Mouse (Mus musculus) midbrain, embryonic 15.5 days (tissue): ENCODE results near the gene Parp8. TPM values are rescaled to one million over a fixed set of nuclear protein-coding genes. Genes with fewer than 3 reads are reported as not detected.

Experiments
- ATAC-seq: fragments of 200-750 bp; cut with Nextera tagmentation; replicated peaks from 2 replicates; pipeline ENCODE4 v1.8.0; 2017; ENCODE audit warnings: moderate TSS enrichment
- H3K27ac ChIP-seq: fragments of 300-500 bp; sonication (generic); 2 replicates; pipeline ENCODE4 v1.5.1; 2015; ENCODE audit warnings: mild to moderate bottlenecking, inconsistent platforms
- H3K27me3 ChIP-seq: fragments of 300-500 bp; sonication (generic); replicated peaks from 2 replicates; pipeline ENCODE4 v1.6.1; 2015; ENCODE audit warnings: inconsistent platforms
- H3K36me3 ChIP-seq: fragments of 300-500 bp; sonication (generic); replicated peaks from 2 replicates; pipeline ENCODE4 v1.6.1; 2015; ENCODE audit warnings: inconsistent platforms
- H3K4me1 ChIP-seq: fragments of 300-500 bp; sonication (generic); 2 replicates; pipeline ENCODE4 v1.6.1; 2015; ENCODE audit warnings: inconsistent platforms
- H3K4me2 ChIP-seq: fragments of 300-500 bp; sonication (generic); 2 replicates; pipeline ENCODE4 v1.6.1; 2015; ENCODE audit warnings: inconsistent platforms, mild to moderate bottlenecking, moderate library complexity
- H3K4me3 ChIP-seq: fragments of 300-500 bp; sonication (generic); 2 replicates; pipeline ENCODE4 v1.5.1; 2015; ENCODE audit warnings: mild to moderate bottlenecking, inconsistent platforms
- H3K9ac ChIP-seq: fragments of 300-500 bp; sonication (generic); 2 replicates; pipeline ENCODE4 v1.6.1; 2015; ENCODE audit warnings: mild to moderate bottlenecking, inconsistent platforms
- H3K9me3 ChIP-seq: fragments of 300-500 bp; sonication (generic); 2 replicates; pipeline ENCODE4 v1.6.1; 2016; ENCODE audit warnings: inconsistent platforms
- WGBS: fragments of 180-500 bp; shearing (Covaris S2); methylation state at CpG from one replicate; pipeline ENCODE4 v1.1.7; 2015; ENCODE audit warnings: mixed read lengths; 5-methylcytosine and 5-hydroxymethylcytosine counted together
- polyA plus RNA-seq: library from polyadenylated mRNA; unstranded; fragments of >200 nt; fragmentation: Nextera tagmentation; extraction: Ambion mirVana; gene quantifications from 2 replicates; pipeline ENCODE4 v1.2.1, GENCODE M21; 2015

Gene Parp8
- polyA plus RNA-seq, 1 experiment from 2014 or later, result 32.2 TPM

GRCm38 (mm10) chr13:116972036-116972611 lies 53.2 kb downstream of the Parp8 start:
- no peaks in the 10 kb centered on the region for H3K36me3 ChIP-seq
- no peaks in the 10 kb centered on the region for H3K27me3 ChIP-seq
- no peaks in the 10 kb centered on the region for H3K4me1 ChIP-seq
- H3K4me3 ChIP-seq, result no peak overlapping the region
- no peak for ATAC-seq
- no peak overlapping the region for H3K27ac ChIP-seq
- 89% methylated on average over 7 of the region's 7 CpGs for WGBS
- H3K4me2 ChIP-seq, result no peak overlapping the region
- H3K9ac ChIP-seq, result no peak overlapping the region
- no peaks in the 10 kb centered on the region for H3K9me3 ChIP-seq

GRCm38 (mm10) chr13:116970706-116971428 lies 54.5 kb downstream of the Parp8 start:
- WGBS, result 69% methylated on average over 11 of the region's 11 CpGs
- no peaks in the 10 kb centered on the region for H3K9me3 ChIP-seq
- H3K9ac ChIP-seq, result no peak overlapping the region
- H3K4me2 ChIP-seq, result no peak overlapping the region
- no peaks in the 10 kb centered on the region for H3K27me3 ChIP-seq
- H3K27ac ChIP-seq, result no peak overlapping the region
- no peaks in the 10 kb centered on the region for H3K4me1 ChIP-seq
- no peak overlapping the region for H3K4me3 ChIP-seq
- H3K36me3 ChIP-seq, result no peaks in the 10 kb centered on the region
- no peak for ATAC-seq

DNA sequence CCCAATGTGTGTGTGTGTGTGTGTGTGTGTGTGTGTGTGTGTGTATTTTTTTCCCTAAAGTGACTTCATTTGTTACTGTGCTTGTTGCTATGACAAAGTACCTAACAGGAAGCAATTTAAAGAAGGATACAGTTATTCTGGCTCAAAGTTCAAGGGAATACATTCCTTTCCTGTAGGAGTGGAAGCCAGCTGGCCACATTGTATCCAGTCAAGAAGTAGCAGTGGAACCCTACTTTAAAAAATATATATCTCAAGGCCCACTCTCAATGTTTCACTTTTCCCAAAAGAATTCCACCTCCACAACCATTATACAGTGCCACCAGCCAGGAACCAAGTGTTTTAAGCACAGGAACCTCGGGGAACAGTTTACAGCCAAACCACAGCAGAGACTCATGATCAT lies 55.7 kb downstream of the Parp8 start:
- no peaks in the 10 kb centered on the region for H3K4me1 ChIP-seq
- 91% methylated on average over 1 of the region's 1 CpGs for WGBS
- no peaks in the 10 kb centered on the region for H3K36me3 ChIP-seq
- no peak overlapping the region for H3K27ac ChIP-seq
- no peak for ATAC-seq
- H3K4me3 ChIP-seq, result no peak overlapping the region
- H3K4me2 ChIP-seq, result no peak overlapping the region
- H3K9ac ChIP-seq, result no peak overlapping the region
- no peaks in the 10 kb centered on the region for H3K9me3 ChIP-seq
- no peaks in the 10 kb centered on the region for H3K27me3 ChIP-seq

DNA sequence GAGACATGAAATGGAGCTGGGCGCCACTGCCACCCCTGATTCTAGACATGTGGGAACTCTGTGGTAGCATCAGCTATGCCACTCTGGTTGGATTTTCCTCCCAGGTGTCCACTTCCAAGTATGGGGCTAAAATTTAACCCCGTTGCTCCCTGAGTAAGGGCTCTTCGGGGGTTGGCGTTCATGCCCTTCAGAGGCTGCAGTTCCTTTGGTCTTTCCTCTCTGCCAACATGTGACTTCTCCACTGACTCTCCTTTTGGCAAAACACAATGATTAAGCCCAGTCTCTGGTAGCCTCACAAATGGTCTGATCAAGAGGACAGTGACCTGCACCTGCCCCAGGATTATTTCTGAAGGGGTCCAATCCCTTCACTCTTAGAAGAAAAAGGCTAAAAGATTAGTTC lies 56.4 kb downstream of the Parp8 start:
- WGBS, result 94% methylated on average over 4 of the region's 4 CpGs
- no peaks in the 10 kb centered on the region for H3K4me1 ChIP-seq
- H3K36me3 ChIP-seq, result no peaks in the 10 kb centered on the region
- H3K4me3 ChIP-seq, result no peak overlapping the region
- H3K27me3 ChIP-seq, result no peaks in the 10 kb centered on the region
- no peak overlapping the region for H3K27ac ChIP-seq
- no peak for ATAC-seq
- no peaks in the 10 kb centered on the region for H3K9me3 ChIP-seq
- no peak overlapping the region for H3K4me2 ChIP-seq
- H3K9ac ChIP-seq, result no peak overlapping the region

GRCm38 (mm10) chr13:116967459-116967858 lies 57.9 kb downstream of the Parp8 start:
- Histone ChIP-seq H3K4me3 (no peak overlapping the region), H3K4me2 (no peak overlapping the region), H3K4me1 (no peaks in the 10 kb centered on the region), H3K9ac (no peak overlapping the region), H3K36me3 (no peaks in the 10 kb centered on the region), H3K9me3 (no peaks in the 10 kb centered on the region), H3K27me3 (no peaks in the 10 kb centered on the region), H3K27ac (no peak overlapping the region)
- WGBS, result 93% methylated on average over 3 of the region's 3 CpGs
- ATAC-seq, result no peak

DNA sequence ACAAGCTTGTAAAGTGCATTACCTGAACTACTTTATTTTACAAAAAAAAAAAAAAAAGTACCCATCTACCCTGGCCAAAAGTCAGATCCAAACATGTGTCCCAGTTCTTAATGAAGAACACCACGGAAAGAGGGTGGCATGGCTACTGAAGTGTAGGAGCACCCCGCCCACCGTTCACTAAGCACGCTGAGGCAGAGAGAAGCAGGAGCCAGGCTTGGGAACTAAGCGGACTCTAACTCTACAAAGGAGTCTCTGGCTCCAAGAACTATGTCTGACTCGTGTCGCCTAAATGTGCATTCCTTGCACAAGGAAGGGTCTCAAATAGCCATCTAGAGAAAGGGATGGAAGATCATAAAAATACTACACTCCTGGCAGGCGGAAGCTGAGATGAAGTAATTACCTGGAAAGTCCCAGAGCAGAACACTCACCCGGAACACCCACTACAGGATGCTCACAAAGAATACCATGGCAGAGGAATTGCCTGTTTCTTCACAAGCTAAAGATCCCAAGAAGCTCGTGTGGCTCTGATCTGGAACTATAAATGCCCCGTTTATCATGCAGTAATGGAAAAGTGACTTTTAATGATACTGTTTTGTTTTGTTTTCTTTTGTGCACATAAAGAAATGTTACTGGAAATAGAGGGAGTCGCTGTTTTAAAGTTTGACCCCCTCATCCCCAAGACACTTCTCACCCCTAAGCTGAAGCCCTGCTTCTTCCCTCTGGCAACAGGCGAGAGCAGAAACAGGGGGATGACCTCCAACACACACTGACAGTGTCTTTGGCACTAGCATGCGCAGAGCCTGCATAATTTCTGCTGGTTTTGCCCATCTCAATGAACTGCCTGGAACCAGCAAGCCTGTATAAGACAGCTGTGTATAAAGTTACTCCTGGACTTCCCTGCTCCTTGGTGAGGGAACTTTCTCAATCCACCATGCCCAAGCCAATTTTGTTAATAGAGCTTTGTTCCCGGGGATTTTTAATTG lies 62.6 kb downstream of the Parp8 start:
- H3K9me3 ChIP-seq, result no peaks in the 10 kb centered on the region
- H3K4me2 ChIP-seq, result no peak overlapping the region
- H3K4me3 ChIP-seq, result no peak overlapping the region
- H3K27me3 ChIP-seq, result no peaks in the 10 kb centered on the region
- no peaks in the 10 kb centered on the region for H3K36me3 ChIP-seq
- 0 out of 2 replicates have a peak, but pooled peaks cover 2% of the 10 kb centered on the region for H3K4me1 ChIP-seq
- 80% methylated on average over 15 of the region's 15 CpGs for WGBS
- no peak overlapping the region for H3K27ac ChIP-seq
- no peak for ATAC-seq
- H3K9ac ChIP-seq, result no peak overlapping the region

DNA sequence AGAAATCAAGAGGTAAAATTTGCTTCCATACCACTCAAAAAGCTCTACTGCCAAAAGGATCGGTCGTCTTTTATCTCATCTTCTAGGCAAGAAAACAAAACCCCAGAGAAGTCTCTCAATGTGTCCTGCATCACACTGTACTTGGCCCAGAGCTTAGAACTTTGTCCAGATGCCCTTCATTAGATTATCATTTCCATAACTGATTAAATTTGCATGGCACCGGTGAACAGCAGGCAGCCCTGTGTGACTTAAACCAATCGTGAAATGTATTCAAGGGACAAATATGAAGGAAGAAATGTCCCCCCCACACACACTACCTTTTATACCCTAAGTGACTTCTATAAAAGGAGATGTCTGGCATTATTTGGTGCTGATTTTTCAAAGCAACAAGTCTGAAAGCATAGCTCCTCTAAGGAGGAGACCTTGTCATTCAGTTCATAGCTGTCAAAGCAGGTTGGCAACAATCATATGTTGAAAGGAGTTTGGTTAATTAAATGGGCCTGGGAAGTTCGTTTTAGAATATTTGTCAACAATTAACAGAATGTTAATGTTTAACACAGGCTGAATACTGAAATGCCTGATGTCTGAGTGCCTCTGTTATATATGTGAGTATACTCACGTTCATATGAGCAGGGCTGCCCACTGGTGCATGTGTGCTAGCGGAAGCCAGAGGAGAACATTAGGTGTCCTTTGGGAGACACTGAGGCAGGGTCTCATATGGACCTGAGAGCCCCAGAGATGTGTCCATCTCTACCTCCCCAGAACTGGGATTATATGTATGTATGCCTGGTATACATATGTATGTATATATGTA lies 66.4 kb downstream of the Parp8 start:
- ATAC-seq, result no peak
- 72% methylated on average over 7 of the region's 7 CpGs for WGBS

DNA sequence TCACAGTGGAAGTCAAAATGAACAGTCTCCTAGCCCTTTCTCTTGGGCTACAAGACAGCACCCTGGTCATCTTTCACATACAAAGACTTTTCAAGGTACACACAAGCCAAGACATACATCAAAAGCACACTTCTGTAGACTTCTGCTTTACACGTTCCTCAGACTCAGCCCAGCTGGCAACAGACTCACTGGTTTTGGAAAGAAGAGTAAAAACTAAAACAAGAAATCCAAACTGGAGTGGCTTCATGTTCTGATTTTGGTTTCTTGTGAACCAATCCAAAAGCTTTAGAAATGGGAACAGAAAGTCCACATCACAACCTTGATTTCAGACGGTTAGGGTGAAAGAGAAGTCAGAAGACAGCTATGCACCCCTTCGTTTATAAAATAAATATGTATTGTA lies 67.8 kb downstream of the Parp8 start:
- ATAC-seq, result no peak
- H3K4me3 ChIP-seq, result no peak overlapping the region

More for the DNA sequence above, 66.4 kb downstream of the Parp8 start:
- H3K36me3 ChIP-seq, result no peaks in the 10 kb centered on the region
- no peaks in the 10 kb centered on the region for H3K9me3 ChIP-seq
- no peak overlapping the region for H3K4me3 ChIP-seq
- no peak overlapping the region for H3K4me2 ChIP-seq
- H3K27ac ChIP-seq, result no peak overlapping the region
- no peaks in the 10 kb centered on the region for H3K27me3 ChIP-seq
- H3K4me1 ChIP-seq, result 0 out of 2 replicates have a peak, but pooled peaks cover 2% of the 10 kb centered on the region
- H3K9ac ChIP-seq, result no peak overlapping the region

DNA sequence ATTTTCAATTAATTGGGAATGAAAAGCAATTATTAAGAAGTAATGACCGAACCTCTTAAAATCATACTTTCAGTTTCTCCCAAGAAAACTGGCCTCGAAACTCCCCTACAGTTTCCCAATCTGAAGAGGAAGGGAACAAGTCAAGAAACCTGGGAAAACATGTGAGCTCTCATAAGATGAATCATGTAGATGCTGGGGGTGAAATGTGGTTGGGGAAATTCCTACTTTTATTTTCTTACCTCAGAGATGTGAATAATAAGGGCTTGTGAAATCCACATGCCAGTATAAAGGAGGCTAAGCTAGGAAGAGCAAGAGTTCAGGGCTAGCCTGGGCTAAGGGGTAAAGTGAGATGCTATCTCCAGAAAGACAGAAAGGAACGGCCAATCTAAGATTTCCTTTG lies 74.0 kb downstream of the Parp8 start:
- Histone ChIP-seq H3K9me3 (no peaks in the 10 kb centered on the region), H3K9ac (no peak overlapping the region), H3K4me3 (no peak overlapping the region), H3K36me3 (no peaks in the 10 kb centered on the region), H3K27ac (no peak overlapping the region), H3K27me3 (no peaks in the 10 kb centered on the region), H3K4me1 (no peaks in the 10 kb centered on the region), H3K4me2 (no peak overlapping the region)
- no peak for ATAC-seq
- WGBS, result 89% methylated on average over 3 of the region's 3 CpGs

More for the DNA sequence above, 67.8 kb downstream of the Parp8 start:
- no peaks in the 10 kb centered on the region for H3K27me3 ChIP-seq
- H3K9ac ChIP-seq, result no peak overlapping the region
- 0 out of 2 replicates have a peak, but pooled peaks cover 2% of the 10 kb centered on the region for H3K4me1 ChIP-seq
- H3K27ac ChIP-seq, result no peak overlapping the region
- no peak overlapping the region for H3K4me2 ChIP-seq
- 92% methylated on average over 3 of the region's 3 CpGs for WGBS
- no peaks in the 10 kb centered on the region for H3K36me3 ChIP-seq
- no peaks in the 10 kb centered on the region for H3K9me3 ChIP-seq

DNA sequence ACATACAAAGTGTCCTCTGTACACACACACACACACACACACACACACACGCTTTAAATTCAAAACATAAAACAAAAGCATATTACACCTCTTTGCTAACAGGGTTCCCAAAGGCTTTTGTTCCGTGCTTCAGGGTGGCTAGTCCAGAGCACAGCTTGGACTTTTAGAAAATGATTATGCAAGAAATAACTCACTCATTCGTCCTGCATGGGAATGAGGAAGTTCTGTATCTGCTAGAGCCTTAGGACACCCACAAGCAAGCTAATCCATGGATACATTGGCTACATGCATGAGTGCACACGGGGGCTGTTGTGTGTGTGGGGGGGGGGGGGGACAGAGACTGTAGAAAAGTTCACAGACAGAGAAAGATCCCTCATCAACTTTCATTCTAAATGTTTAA lies 75.8 kb downstream of the Parp8 start:
- ATAC-seq, result no peak
- 61% methylated on average over 4 of the region's 4 CpGs for WGBS
- no peaks in the 10 kb centered on the region for H3K36me3 ChIP-seq
- H3K27ac ChIP-seq, result no peak overlapping the region
- no peaks in the 10 kb centered on the region for H3K27me3 ChIP-seq
- no peaks in the 10 kb centered on the region for H3K4me1 ChIP-seq
- H3K9me3 ChIP-seq, result no peaks in the 10 kb centered on the region
- no peak overlapping the region for H3K4me3 ChIP-seq
- no peak overlapping the region for H3K4me2 ChIP-seq
- no peak overlapping the region for H3K9ac ChIP-seq

- WGBS, result 92% methylated on average over 6 of the region's 6 CpGs
- no peaks in the 10 kb centered on the region for H3K36me3 ChIP-seq
- no peak overlapping the region for H3K27ac ChIP-seq
- H3K27me3 ChIP-seq, result no peaks in the 10 kb centered on the region
- no peak overlapping the region for H3K9ac ChIP-seq
- no peaks in the 10 kb centered on the region for H3K4me1 ChIP-seq
- no peaks in the 10 kb centered on the region for H3K9me3 ChIP-seq
- H3K4me3 ChIP-seq, result no peak overlapping the region
- no peak for ATAC-seq
- no peak overlapping the region for H3K4me2 ChIP-seq
Measured at GRCm38 (mm10) chr13:116949056-116949455, 76.3 kb downstream of the Parp8 start.

DNA sequence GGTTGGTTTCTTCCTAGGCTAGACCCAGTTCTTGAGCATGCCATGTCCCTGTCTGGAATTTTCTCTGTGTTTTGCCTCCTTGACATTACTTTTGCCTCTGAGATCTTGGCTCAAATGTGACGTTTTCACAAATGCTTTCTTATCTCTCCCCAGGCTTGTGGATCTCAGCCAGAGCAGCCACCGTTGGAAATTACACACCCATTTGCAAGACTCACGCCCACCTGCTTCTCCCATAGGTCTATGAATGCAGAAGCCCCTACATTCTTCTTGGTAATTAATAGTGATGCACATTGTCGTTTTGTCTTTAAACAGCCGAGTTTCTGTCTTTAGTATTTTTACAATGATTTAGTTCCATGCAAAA lies 77.1 kb downstream of the Parp8 start:
- Histone ChIP-seq H3K4me2 (no peak overlapping the region), H3K4me1 (no peaks in the 10 kb centered on the region), H3K9me3 (no peaks in the 10 kb centered on the region), H3K9ac (no peak overlapping the region), H3K27me3 (no peaks in the 10 kb centered on the region), H3K27ac (no peak overlapping the region), H3K36me3 (no peaks in the 10 kb centered on the region), H3K4me3 (no peak overlapping the region)
- WGBS, result 75% methylated on average over 5 of the region's 5 CpGs
- no peak for ATAC-seq
